7 mouse cellular contexts compared by ENCODE assay signal in genomic region chr17:53478858-53479603, GRCm38 (mm10). TPM values are rescaled to one million over a fixed set of nuclear protein-coding genes. Genes with fewer than 3 reads are reported as not detected.
DNase-seq lines count a peak whose midpoint lies in the region; ATAC-seq lines count a peak whose summit lies in the region.

Gene Rab5a, plus strand, starts transcription at chr17:53479234.

- peak within 1 kb of the TSS; percentile 97 for H3K4me3 ChIP-seq in intestine, embryonic 16.5 days (ENCODE audit: low read length)
- peak within 1 kb of the TSS; percentile 95 for H3K4me3 ChIP-seq in midbrain, embryonic 11.5 days (ENCODE audit: low read depth, low read length)

- H3K27ac ChIP-seq in intestine, embryonic 16.5 days (ENCODE audit: low read length), result peak within 1 kb of the TSS; percentile 100
- H3K27ac ChIP-seq in midbrain, embryonic 11.5 days (ENCODE audit: low read depth, low read length), result peak within 1 kb of the TSS; percentile 97

- WGBS in intestine, embryonic 16.5 days, result under 1% methylated on average over 73 of the region's 82 CpGs
- under 1% methylated on average over 63 of the region's 82 CpGs for WGBS in midbrain, embryonic 11.5 days

- intact Hi-C loops in left cerebral cortex, postnatal 36 days (cut with DNase I), result loop anchor here (5.0 kb wide), 1 partner anchor 213 kb away; no protein-coding TSS in a partner anchor

- peaks cover 6% of the 10 kb centered on the region for H3K4me1 ChIP-seq in intestine, embryonic 16.5 days (ENCODE audit: control insufficient read depth, insufficient read depth, low read length)
- H3K4me1 ChIP-seq in midbrain, embryonic 11.5 days (ENCODE audit: control insufficient read depth, insufficient read depth, low read length), result peaks cover 13% of the 10 kb centered on the region

- no peaks in the 10 kb centered on the region for H3K27me3 ChIP-seq in intestine, embryonic 16.5 days (replicated peaks; ENCODE audit: control insufficient read depth, insufficient read depth, low read length)
- no peaks in the 10 kb centered on the region for H3K27me3 ChIP-seq in midbrain, embryonic 11.5 days (ENCODE audit: control insufficient read depth, insufficient read depth, low read length)

- H3K36me3 ChIP-seq in intestine, embryonic 16.5 days (ENCODE audit: control insufficient read depth, insufficient read depth, low read length), result no peaks in the 10 kb centered on the region
- no peaks in the 10 kb centered on the region for H3K36me3 ChIP-seq in midbrain, embryonic 11.5 days (ENCODE audit: control insufficient read depth, insufficient read depth, low read length)

- peak; percentile 97 for ATAC-seq in intestine, embryonic 16.5 days
- peak; percentile 97 for ATAC-seq in midbrain, embryonic 11.5 days (ENCODE audit: low FRiP score)

- H3K9ac ChIP-seq in intestine, embryonic 16.5 days (ENCODE audit: low read depth, low read length), result peak within 1 kb of the TSS; percentile 99
- peak within 1 kb of the TSS; percentile 92 for H3K9ac ChIP-seq in midbrain, embryonic 11.5 days (ENCODE audit: low read length)

- H3K4me2 ChIP-seq in intestine, embryonic 16.5 days (ENCODE audit: low read depth, low read length), result peak within 1 kb of the TSS; percentile 78
- H3K4me2 ChIP-seq in midbrain, embryonic 11.5 days, result peak within 1 kb of the TSS; percentile 85

- no peaks in the 10 kb centered on the region for H3K9me3 ChIP-seq in intestine, embryonic 16.5 days (ENCODE audit: control insufficient read depth, low read length)
- H3K9me3 ChIP-seq in midbrain, embryonic 11.5 days (ENCODE audit: control insufficient read depth, low read length), result no peaks in the 10 kb centered on the region

- DNase-seq in adrenal gland, adult 8-10 months, result peak; percentile 99
- peak; percentile 97 for DNase-seq in embryo, embryonic 9.5 days (ENCODE audit: extremely low spot score)
- DNase-seq in gastrocnemius, postnatal 4 days (ENCODE audit: low spot score in 2 of 2), result peak; percentile 99 to 100
- DNase-seq in left cerebral cortex, postnatal 36 days (ENCODE audit: low spot score in 2 of 2), result peak; percentile 99
- peak; percentile 100 for DNase-seq in midbrain, embryonic 11.5 days (ENCODE audit: low spot score, missing footprints)
- DNase-seq in skeletal muscle tissue, adult 2 months (ENCODE audit: low read depth, low spot score), result peak; percentile 99

RNA-seq across cellular contexts. Expression of gene Rab5a, which starts in this region (rescaled TPM):
- total RNA-seq in adrenal gland, adult 8-10 months (2022), result 100 to 1,000 TPM in 1 of 4 experiments, 10 to 100 TPM in 3; 93.0 to 114 (median 97.6) TPM
- total RNA-seq in gastrocnemius, postnatal 4 days (2021), result 10 to 100 TPM; 60.9 to 65.5 TPM
- polyA plus RNA-seq in intestine, embryonic 16.5 days (2015; fragmentation: Nextera tagmentation; extraction: Ambion mirVana), result 61.0 and 63.8 TPM in 2 replicates
- total RNA-seq in left cerebral cortex, postnatal 36 days (2021), result 100 to 1,000 TPM; 127 to 131 TPM
- polyA plus RNA-seq in midbrain, embryonic 11.5 days (2014; fragmentation: Nextera tagmentation; extraction: Ambion mirVana), result 97.5 and 99.9 TPM in 2 replicates

Comparison
In these comparisons a context has a peak if more than half of its experiments do, and no peak if none do; other contexts are left out.
1. Peak in every context shown above with its lines: DNase-seq, ATAC-seq, H3K4me3 ChIP-seq and H3K27ac ChIP-seq.